Mouse (Mus musculus): ENCODE results near the gene Fgfr2. TPM values are rescaled to one million over a fixed set of nuclear protein-coding genes. Genes with fewer than 3 reads are reported as not detected.
"Not testable (repeated sequence)": the region's sequence is repeated elsewhere in the genome, so short reads cannot be mapped to it uniquely, and the experiment has no call there.

The Fgfr2 gene
- polyA plus RNA-seq, 1 experiment from 2014 or later: 106 TPM

- no peak overlapping the region for H3K9ac ChIP-seq (ENCODE audit: low read depth, low read length)
- peaks cover 5% of the 10 kb centered on the region for H3K4me1 ChIP-seq (ENCODE audit: control insufficient read depth, insufficient read depth, low read length)
- no peak overlapping the region for H3K27ac ChIP-seq (replicated peaks; ENCODE audit: low read depth, low read length)
- WGBS: 71% methylated on average over 5 of the region's 5 CpGs
- no peaks in the 10 kb centered on the region for H3K27me3 ChIP-seq (replicated peaks; ENCODE audit: control insufficient read depth, insufficient read depth, low read length)
- no peak overlapping the region for H3K4me2 ChIP-seq (ENCODE audit: low read depth, low read length)
- ATAC-seq (ENCODE audit: low read depth): no peak
- no peaks in the 10 kb centered on the region for H3K36me3 ChIP-seq (ENCODE audit: control insufficient read depth, insufficient read depth, low read length)
- DNase-seq (ENCODE audit: low spot score): no peak
- no peak overlapping the region for H3K4me3 ChIP-seq (ENCODE audit: low read depth, low read length)
- H3K9me3 ChIP-seq (ENCODE audit: control insufficient read depth, low read length): no peaks in the 10 kb centered on the region
These were observed 675.6 kb downstream of the Fgfr2 start for GRCm38 (mm10) chr7:132447558-132447957.

GRCm38 (mm10) chr7:132446841-132447240 is 676.3 kb downstream of the Fgfr2 start:
- Histone ChIP-seq H3K4me2 (ENCODE audit: low read depth, low read length) (no peak overlapping the region), H3K27me3 (replicated peaks; ENCODE audit: control insufficient read depth, insufficient read depth, low read length) (no peaks in the 10 kb centered on the region), H3K27ac (replicated peaks; ENCODE audit: low read depth, low read length) (no peak overlapping the region), H3K9me3 (ENCODE audit: control insufficient read depth, low read length) (no peaks in the 10 kb centered on the region), H3K36me3 (ENCODE audit: control insufficient read depth, insufficient read depth, low read length) (no peaks in the 10 kb centered on the region), H3K9ac (ENCODE audit: low read depth, low read length) (no peak overlapping the region), H3K4me3 (ENCODE audit: low read depth, low read length) (no peak overlapping the region), H3K4me1 (ENCODE audit: control insufficient read depth, insufficient read depth, low read length) (peaks cover 5% of the 10 kb centered on the region)
- 71% methylated on average over 5 of the region's 5 CpGs for WGBS
- no peak for ATAC-seq (ENCODE audit: low read depth)
- no peak for DNase-seq (ENCODE audit: low spot score)

- peak; percentile 61 for DNase-seq (ENCODE audit: low spot score)
- H3K4me2 ChIP-seq (ENCODE audit: low read depth, low read length): no peak overlapping the region
- ATAC-seq (ENCODE audit: low read depth): no peak
- peaks cover 5% of the 10 kb centered on the region; the same call in 1 of the 2 replicates for H3K4me1 ChIP-seq (ENCODE audit: control insufficient read depth, insufficient read depth, low read length)
- 82% methylated on average over 2 of the region's 2 CpGs for WGBS
- no peak overlapping the region for H3K4me3 ChIP-seq (ENCODE audit: low read depth, low read length)
- no peaks in the 10 kb centered on the region for H3K36me3 ChIP-seq (ENCODE audit: control insufficient read depth, insufficient read depth, low read length)
- no peaks in the 10 kb centered on the region for H3K9me3 ChIP-seq (ENCODE audit: control insufficient read depth, low read length)
- no peaks in the 10 kb centered on the region for H3K27me3 ChIP-seq (replicated peaks; ENCODE audit: control insufficient read depth, insufficient read depth, low read length)
- H3K27ac ChIP-seq (replicated peaks; ENCODE audit: low read depth, low read length): 0 out of 2 replicates have a peak overlapping the region, but pooled peaks have one; percentile 24
- H3K9ac ChIP-seq (ENCODE audit: low read depth, low read length): no peak overlapping the region
These were observed 678.9 kb downstream of the Fgfr2 start for GRCm38 (mm10) chr7:132444221-132444620.

- ATAC-seq (ENCODE audit: low read depth) (no peak), DNase-seq (ENCODE audit: low spot score) (peak; percentile 29)
These were observed 679.4 kb downstream of the Fgfr2 start for GRCm38 (mm10) chr7:132443769-132444168.

GRCm38 (mm10) chr7:132443134-132443533 is 680.0 kb downstream of the Fgfr2 start:
- DNase-seq (ENCODE audit: low spot score) (no peak), ATAC-seq (ENCODE audit: low read depth) (no peak)
- H3K27ac ChIP-seq (replicated peaks; ENCODE audit: low read depth, low read length): peak overlapping the region; percentile 40; the same call in 1 of the 2 replicates
- no peaks in the 10 kb centered on the region for H3K27me3 ChIP-seq (replicated peaks; ENCODE audit: control insufficient read depth, insufficient read depth, low read length)
- no peaks in the 10 kb centered on the region for H3K36me3 ChIP-seq (ENCODE audit: control insufficient read depth, insufficient read depth, low read length)
- H3K9me3 ChIP-seq (ENCODE audit: control insufficient read depth, low read length): no peaks in the 10 kb centered on the region
- 84% methylated on average over 3 of the region's 3 CpGs for WGBS
- no peak overlapping the region for H3K9ac ChIP-seq (ENCODE audit: low read depth, low read length)
- no peak overlapping the region for H3K4me3 ChIP-seq (ENCODE audit: low read depth, low read length)
- H3K4me2 ChIP-seq (ENCODE audit: low read depth, low read length): no peak overlapping the region
- H3K4me1 ChIP-seq (ENCODE audit: control insufficient read depth, insufficient read depth, low read length): peaks cover 5% of the 10 kb centered on the region; the same call in 1 of the 2 replicates

More at GRCm38 (mm10) chr7:132443769-132444168, 679.4 kb downstream of the Fgfr2 start:
- no peak overlapping the region for H3K4me3 ChIP-seq (ENCODE audit: low read depth, low read length)
- peak overlapping the region; percentile 40; the same call in 1 of the 2 replicates for H3K27ac ChIP-seq (replicated peaks; ENCODE audit: low read depth, low read length)
- H3K9ac ChIP-seq (ENCODE audit: low read depth, low read length): no peak overlapping the region
- no peak overlapping the region for H3K4me2 ChIP-seq (ENCODE audit: low read depth, low read length)
- peaks cover 5% of the 10 kb centered on the region; the same call in 1 of the 2 replicates for H3K4me1 ChIP-seq (ENCODE audit: control insufficient read depth, insufficient read depth, low read length)
- no peaks in the 10 kb centered on the region for H3K9me3 ChIP-seq (ENCODE audit: control insufficient read depth, low read length)
- H3K36me3 ChIP-seq (ENCODE audit: control insufficient read depth, insufficient read depth, low read length): no peaks in the 10 kb centered on the region
- H3K27me3 ChIP-seq (replicated peaks; ENCODE audit: control insufficient read depth, insufficient read depth, low read length): no peaks in the 10 kb centered on the region
- WGBS: 43% methylated on average over 2 of the region's 2 CpGs

- H3K4me1 ChIP-seq (ENCODE audit: control insufficient read depth, insufficient read depth, low read length); H3K9me3 ChIP-seq (ENCODE audit: control insufficient read depth, low read length); DNase-seq (ENCODE audit: low spot score); H3K27ac ChIP-seq (replicated peaks; ENCODE audit: low read depth, low read length); H3K4me3 ChIP-seq (ENCODE audit: low read depth, low read length); H3K4me2 ChIP-seq (ENCODE audit: low read depth, low read length); ATAC-seq (ENCODE audit: low read depth); H3K36me3 ChIP-seq (ENCODE audit: control insufficient read depth, insufficient read depth, low read length); H3K9ac ChIP-seq (ENCODE audit: low read depth, low read length); H3K27me3 ChIP-seq (replicated peaks; ENCODE audit: control insufficient read depth, insufficient read depth, low read length): not testable (repeated sequence)
- 91% methylated on average over 3 of the region's 3 CpGs for WGBS
These were observed 680.9 kb downstream of the Fgfr2 start for GRCm38 (mm10) chr7:132442133-132442763.

GRCm38 (mm10) chr7:132439916-132440315 is 683.2 kb downstream of the Fgfr2 start:
- WGBS: 93% methylated on average over 6 of the region's 6 CpGs
- ATAC-seq (ENCODE audit: low read depth) (no peak), DNase-seq (ENCODE audit: low spot score) (no peak)
- Histone ChIP-seq H3K36me3 (ENCODE audit: control insufficient read depth, insufficient read depth, low read length) (no peaks in the 10 kb centered on the region), H3K4me2 (ENCODE audit: low read depth, low read length) (no peak overlapping the region), H3K9me3 (ENCODE audit: control insufficient read depth, low read length) (no peaks in the 10 kb centered on the region), H3K4me3 (ENCODE audit: low read depth, low read length) (no peak overlapping the region), H3K9ac (ENCODE audit: low read depth, low read length) (no peak overlapping the region), H3K27ac (replicated peaks; ENCODE audit: low read depth, low read length) (no peak overlapping the region), H3K27me3 (replicated peaks; ENCODE audit: control insufficient read depth, insufficient read depth, low read length) (no peaks in the 10 kb centered on the region), H3K4me1 (ENCODE audit: control insufficient read depth, insufficient read depth, low read length) (peaks cover 5% of the 10 kb centered on the region; the same call in 1 of the 2 replicates)

- ATAC-seq (ENCODE audit: low read depth): 0 out of 2 replicates have a peak, but pooled peaks have one; percentile 33
- 72% methylated on average over 6 of the region's 6 CpGs for WGBS
- DNase-seq (ENCODE audit: low spot score): no peak
- no peak overlapping the region for H3K9ac ChIP-seq (ENCODE audit: low read depth, low read length)
- no peak overlapping the region for H3K4me2 ChIP-seq (ENCODE audit: low read depth, low read length)
- no peaks in the 10 kb centered on the region for H3K36me3 ChIP-seq (ENCODE audit: control insufficient read depth, insufficient read depth, low read length)
- H3K27me3 ChIP-seq (replicated peaks; ENCODE audit: control insufficient read depth, insufficient read depth, low read length): no peaks in the 10 kb centered on the region
- no peaks in the 10 kb centered on the region; the same call in 1 of the 2 replicates for H3K4me1 ChIP-seq (ENCODE audit: control insufficient read depth, insufficient read depth, low read length)
- H3K27ac ChIP-seq (replicated peaks; ENCODE audit: low read depth, low read length): no peak overlapping the region
- H3K9me3 ChIP-seq (ENCODE audit: control insufficient read depth, low read length): no peaks in the 10 kb centered on the region
- H3K4me3 ChIP-seq (ENCODE audit: low read depth, low read length): no peak overlapping the region
These were observed 685.1 kb downstream of the Fgfr2 start for GRCm38 (mm10) chr7:132438060-132438459.

GRCm38 (mm10) chr7:132437431-132437830 is 685.7 kb downstream of the Fgfr2 start:
- no peaks in the 10 kb centered on the region for H3K9me3 ChIP-seq (ENCODE audit: control insufficient read depth, low read length)
- ATAC-seq (ENCODE audit: low read depth) (no peak), DNase-seq (ENCODE audit: low spot score) (no peak)
- no peak overlapping the region for H3K4me3 ChIP-seq (ENCODE audit: low read depth, low read length)
- no peaks in the 10 kb centered on the region for H3K36me3 ChIP-seq (ENCODE audit: control insufficient read depth, insufficient read depth, low read length)
- H3K4me1 ChIP-seq (ENCODE audit: control insufficient read depth, insufficient read depth, low read length): no peaks in the 10 kb centered on the region
- no peak overlapping the region for H3K27ac ChIP-seq (replicated peaks; ENCODE audit: low read depth, low read length)
- no peak overlapping the region for H3K4me2 ChIP-seq (ENCODE audit: low read depth, low read length)
- WGBS: 87% methylated on average over 3 of the region's 3 CpGs
- no peak overlapping the region for H3K9ac ChIP-seq (ENCODE audit: low read depth, low read length)
- no peaks in the 10 kb centered on the region for H3K27me3 ChIP-seq (replicated peaks; ENCODE audit: control insufficient read depth, insufficient read depth, low read length)
